Mouse (Mus musculus) intestine, embryonic 14.5 days (tissue): ENCODE data around the gene Gm26602. TPM values are rescaled to one million over a fixed set of nuclear protein-coding genes. Genes with fewer than 3 reads are reported as not detected.

Experiments
- microRNA-seq: library from miRNA; unstranded; fragments of <30 nt; microRNA quantifications from one replicate; pipeline ENCODE4, GENCODE M21; 2016
- polyA plus RNA-seq: library from polyadenylated mRNA; unstranded; fragments of >200 nt; fragmentation: Nextera tagmentation; extraction: Ambion mirVana; gene quantifications from 2 replicates; pipeline ENCODE4 v1.2.1, GENCODE M21; 2014

Gene Gm26602
- polyA plus RNA-seq, 1 experiment from 2014 or later, result not detected

Small RNAs within 50 kb of the gene (microRNA-seq; reads per million reads assigned to microRNA genes)
- 0.51 reads per million for gene Mir6910

Other genes with a start within 250 kb of the Gm26602 start
- gene Madcam1, start 246.3 kb upstream of the Gm26602 start, polyA plus RNA-seq, result 32.5 and 34.7 TPM in 2 replicates
- 80.1 and 81.2 TPM in 2 replicates for gene Tpgs1, start 241.5 kb upstream of the Gm26602 start, polyA plus RNA-seq
- 129 and 145 TPM in 2 replicates for gene Cdc34, start 228.7 kb upstream of the Gm26602 start, polyA plus RNA-seq
- gene Gzmm, start 221.8 kb upstream of the Gm26602 start, polyA plus RNA-seq, result 0.78 and 1.2 TPM in 2 replicates
- 895 and 900 TPM in 2 replicates for gene Bsg, start 206.4 kb upstream of the Gm26602 start, polyA plus RNA-seq
- 0.09 and 0.12 TPM in 2 replicates for gene Hcn2, start 194.2 kb upstream of the Gm26602 start, polyA plus RNA-seq
- gene Polrmt, start 164.3 kb upstream of the Gm26602 start, polyA plus RNA-seq, result 37.9 and 40.1 TPM in 2 replicates
- 0.26 and 0.42 TPM in 2 replicates for gene Fgf22, start 155.8 kb upstream of the Gm26602 start, polyA plus RNA-seq
- 80.3 and 90.3 TPM in 2 replicates for gene Rnf126, start 143.9 kb upstream of the Gm26602 start, polyA plus RNA-seq
- 10.1 and 11.1 TPM in 2 replicates for gene Fstl3, start 133.6 kb upstream of the Gm26602 start, polyA plus RNA-seq
- gene Prss57, start 119.9 kb upstream of the Gm26602 start, polyA plus RNA-seq, result 0.45 TPM in 1 of 2 replicates, not detected in the other
- gene Palm, start 117.3 kb upstream of the Gm26602 start, polyA plus RNA-seq, result 63.4 and 66.2 TPM in 2 replicates
- 78.3 and 87.9 TPM in 2 replicates for gene Misp, start 89.9 kb upstream of the Gm26602 start, polyA plus RNA-seq
- gene Ptbp1, start 56.4 kb upstream of the Gm26602 start, polyA plus RNA-seq, result 286 and 291 TPM in 2 replicates
- gene Prtn3, start 36.4 kb upstream of the Gm26602 start, polyA plus RNA-seq, result 5.2 and 5.9 TPM in 2 replicates
- gene Plppr3, start 36.2 kb upstream of the Gm26602 start, polyA plus RNA-seq, result 38.8 and 46.4 TPM in 2 replicates
- gene Elane, start 24.6 kb upstream of the Gm26602 start, polyA plus RNA-seq, result 0.55 TPM in 1 of 2 replicates, not detected in the other
- not detected in 2 replicates for gene Cfd, start 20.0 kb upstream of the Gm26602 start, polyA plus RNA-seq
- gene Med16, start 1.9 kb upstream of the Gm26602 start, polyA plus RNA-seq, result 42.0 and 46.3 TPM in 2 replicates
- gene Kiss1r, start 6.1 kb downstream of the Gm26602 start, polyA plus RNA-seq, result 0.46 and 0.51 TPM in 2 replicates
- gene R3hdm4, start 10.4 kb downstream of the Gm26602 start, polyA plus RNA-seq, result 122 and 126 TPM in 2 replicates
- 12.7 and 14.4 TPM in 2 replicates for gene Arid3a, start 16.2 kb downstream of the Gm26602 start, polyA plus RNA-seq
- 126 and 134 TPM in 2 replicates for gene Wdr18, start 49.3 kb downstream of the Gm26602 start, polyA plus RNA-seq
- 0.23 and 0.28 TPM in 2 replicates for gene Grin3b, start 59.9 kb downstream of the Gm26602 start, polyA plus RNA-seq
- 14.4 and 17.5 TPM in 2 replicates for gene Tmem259, start 73.5 kb downstream of the Gm26602 start, polyA plus RNA-seq
- 320 and 368 TPM in 2 replicates for gene Cnn2, start 77.7 kb downstream of the Gm26602 start, polyA plus RNA-seq
- gene Abca7, start 85.6 kb downstream of the Gm26602 start, polyA plus RNA-seq, result 3.7 and 3.8 TPM in 2 replicates
- gene Arhgap45, start 105.8 kb downstream of the Gm26602 start, polyA plus RNA-seq, result 6.8 and 8.0 TPM in 2 replicates
- 255 and 274 TPM in 2 replicates for gene Polr2e, start 128.9 kb downstream of the Gm26602 start, polyA plus RNA-seq
- gene Gpx4, start 136.3 kb downstream of the Gm26602 start, polyA plus RNA-seq, result 607 and 623 TPM in 2 replicates
- 14.1 TPM in 2 replicates for gene Sbno2, start 194.7 kb downstream of the Gm26602 start, polyA plus RNA-seq
- 27.0 and 27.5 TPM in 2 replicates for gene Stk11, start 204.9 kb downstream of the Gm26602 start, polyA plus RNA-seq
- 590 and 627 TPM in 2 replicates for gene Atp5d, start 227.8 kb downstream of the Gm26602 start, polyA plus RNA-seq
- gene Cbarp, start 230.0 kb downstream of the Gm26602 start, polyA plus RNA-seq, result 7.1 and 8.5 TPM in 2 replicates
- gene Midn, start 237.4 kb downstream of the Gm26602 start, polyA plus RNA-seq, result 25.5 and 28.9 TPM in 2 replicates